In the genomic region with DNA sequence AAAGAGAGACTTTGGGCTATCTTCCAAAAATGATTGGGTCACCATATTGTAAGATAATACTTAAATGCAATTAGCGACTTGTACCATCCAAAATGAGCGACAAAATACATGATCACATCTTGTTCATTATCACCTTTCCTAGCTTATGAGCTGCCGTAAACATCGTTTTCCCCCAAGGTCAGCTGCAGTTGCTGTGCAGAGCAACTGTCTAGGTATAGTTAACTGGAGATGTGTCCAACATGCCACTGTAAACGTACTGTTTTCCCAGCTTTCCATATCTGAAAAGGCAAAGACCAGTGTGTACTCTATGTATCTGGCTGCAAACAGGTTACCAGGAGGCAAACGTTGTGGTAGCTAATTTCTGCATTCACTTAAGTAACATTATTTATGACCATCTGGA, we compare ENCODE assay signal across 25 mouse cellular contexts.
"Had no signal": no experiment of that assay in that cellular context is flagged by ENCODE, and none has a peak within 500 bp of the region (broad histone marks: within the 10 kb centered on the region; RNA-seq: fewer than 3 reads in every experiment).

No protein-coding gene starts in this region.

- H3K4me2 ChIP-seq: heart, embryonic 12.5 days; hindbrain, embryonic 13.5 days; hindbrain, embryonic 15.5 days; kidney, embryonic 15.5 days; limb, embryonic 13.5 days; limb, embryonic 15.5 days; liver, embryonic 12.5 days had no signal

- H3K27me3 ChIP-seq: heart, embryonic 12.5 days; hindbrain, embryonic 13.5 days; hindbrain, embryonic 15.5 days; kidney, embryonic 15.5 days; limb, embryonic 13.5 days; limb, embryonic 15.5 days; liver, embryonic 12.5 days had no signal

- H3K9me3 ChIP-seq: heart, embryonic 10.5 days; heart, embryonic 12.5 days; hindbrain, embryonic 13.5 days; hindbrain, embryonic 15.5 days; kidney, embryonic 15.5 days; limb, embryonic 13.5 days; limb, embryonic 15.5 days; liver, embryonic 12.5 days had no signal

- H3K36me3 ChIP-seq: heart, embryonic 10.5 days; heart, embryonic 12.5 days; hindbrain, embryonic 13.5 days; hindbrain, embryonic 15.5 days; kidney, embryonic 15.5 days; limb, embryonic 13.5 days; limb, embryonic 15.5 days; liver, embryonic 12.5 days had no signal

- ATAC-seq: hindbrain, postnatal 0 days; intestine, embryonic 16.5 days; liver, embryonic 12.5 days had no signal

- H3K4me3 ChIP-seq: gastrocnemius, adult 2 months; heart, embryonic 10.5 days; heart, embryonic 12.5 days; hindbrain, embryonic 13.5 days; hindbrain, embryonic 15.5 days; kidney, embryonic 15.5 days; limb, embryonic 13.5 days; limb, embryonic 15.5 days; liver, embryonic 12.5 days had no signal

- H3K27ac ChIP-seq: gastrocnemius, adult 2 months; heart, embryonic 10.5 days; hindbrain, embryonic 13.5 days; hindbrain, embryonic 15.5 days; hindbrain, postnatal 0 days; kidney, embryonic 15.5 days; kidney, postnatal 0 days; limb, embryonic 13.5 days; limb, embryonic 15.5 days; liver, embryonic 12.5 days; liver, embryonic 14.5 days had no signal

- H3K9ac ChIP-seq: heart, embryonic 12.5 days; hindbrain, embryonic 13.5 days; hindbrain, embryonic 15.5 days; kidney, embryonic 15.5 days; limb, embryonic 13.5 days; limb, embryonic 15.5 days; liver, embryonic 12.5 days; liver, embryonic 14.5 days had no signal

- DNase-seq: gastrocnemius, adult 2 months; gastrocnemius, postnatal 10 days; gastrocnemius, postnatal 36 days; heart, adult 18-20 months; heart, postnatal 10 days; kidney, adult 11 months; kidney, adult 2 months; kidney, adult 9 months; kidney, postnatal 14 days; kidney, postnatal 36 days; layer of hippocampus, adult 9-11 months; layer of hippocampus, postnatal 36 days; left cerebral cortex, postnatal 4 days had no signal
